Comparison of ENCODE assay signal across 16 mouse cellular contexts in the genomic region with DNA sequence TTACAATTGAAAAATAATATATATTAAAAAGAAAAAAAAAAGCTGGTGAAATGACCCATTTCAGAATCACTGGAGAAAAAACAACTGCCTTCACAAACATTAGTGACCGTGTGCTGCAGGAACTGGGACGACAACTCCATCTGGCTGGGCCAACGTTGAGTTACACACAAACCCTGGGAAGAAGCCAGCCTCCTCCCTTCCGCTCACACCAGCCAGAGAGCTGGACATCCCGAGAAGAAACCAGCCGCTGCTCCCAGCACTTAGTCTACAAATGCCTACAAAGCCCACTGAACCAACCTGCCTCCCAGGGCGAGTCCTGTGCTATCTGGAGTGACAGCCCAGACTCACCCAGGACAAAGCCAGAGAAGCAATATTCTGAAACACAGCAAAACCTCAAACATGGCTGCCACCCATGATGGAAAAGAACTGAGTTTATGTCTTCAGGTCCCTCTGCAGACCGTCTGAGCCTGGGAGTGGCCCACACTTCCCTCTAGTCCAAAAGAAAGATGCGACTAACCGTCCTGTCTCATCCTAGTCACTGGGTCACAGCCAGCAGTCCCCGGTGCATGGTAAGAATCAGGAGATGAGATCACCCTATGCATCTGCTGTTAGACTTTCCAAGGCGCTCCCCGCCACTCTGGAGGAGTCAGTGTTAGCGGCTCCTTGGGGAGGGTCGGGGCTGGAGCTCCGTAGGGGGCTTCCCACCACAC. TPM values are rescaled to one million over a fixed set of nuclear protein-coding genes. Genes with fewer than 3 reads are reported as not detected.
DNase-seq lines count a peak whose midpoint lies in the region; ATAC-seq and TF ChIP-seq lines count a peak whose summit lies in the region.
"Had no signal": no experiment of that assay in that cellular context is flagged by ENCODE, and none has a peak within 500 bp of the region (broad histone marks: within the 10 kb centered on the region; RNA-seq: fewer than 3 reads in every experiment).

No protein-coding gene starts in this region.

- TF ChIP-seq POLR2A in heart, adult 2 months (IDR thresholded peaks at IDR 0.05; ENCODE audit: insufficient read depth, low read depth, low read length), result peak; percentile 72

- H3K4me1 ChIP-seq in heart, adult 2 months (ENCODE audit: control insufficient read depth, insufficient read depth, low read length), result peaks cover 13% of the 10 kb centered on the region
- peaks cover 15% of the 10 kb centered on the region for H3K4me1 ChIP-seq in heart, embryonic 11.5 days (ENCODE audit: control insufficient read depth, insufficient read depth, low read length)
- H3K4me1 ChIP-seq in forebrain, embryonic 10.5 days, result peaks cover 15% of the 10 kb centered on the region; the same call in 1 of the 2 replicates
- H3K4me1 ChIP-seq: limb, embryonic 13.5 days had no signal

- H3K79me2 ChIP-seq in heart, adult 2 months (replicated peaks; ENCODE audit: control insufficient read depth, insufficient read depth, low read length), result peaks cover 2% of the 10 kb centered on the region; the same call in 1 of the 2 replicates

- H3K9ac ChIP-seq in heart, adult 2 months (ENCODE audit: low read depth, low read length), result peak overlapping the region; percentile 27
- H3K9ac ChIP-seq in heart, embryonic 11.5 days (ENCODE audit: low read depth, low read length), result no peak overlapping the region
- H3K9ac ChIP-seq: hindbrain, embryonic 14.5 days; limb, embryonic 13.5 days had no signal

- no peaks in the 10 kb centered on the region for H3K36me3 ChIP-seq in heart, adult 2 months (ENCODE audit: control insufficient read depth, insufficient read depth, low read length)
- H3K36me3 ChIP-seq in heart, embryonic 11.5 days (ENCODE audit: control insufficient read depth, insufficient read depth, low read length), result peaks cover 2% of the 10 kb centered on the region
- peaks cover 54% of the 10 kb centered on the region for H3K36me3 ChIP-seq in forebrain, embryonic 10.5 days (replicated peaks)

- TF ChIP-seq CTCF in heart, adult 2 months (IDR thresholded peaks at IDR 0.05), result no peak

- no peaks in the 10 kb centered on the region for H3K9me3 ChIP-seq in heart, embryonic 11.5 days (replicated peaks; ENCODE audit: control insufficient read depth, low read length)
- no peaks in the 10 kb centered on the region for H3K9me3 ChIP-seq in forebrain, embryonic 10.5 days
- H3K9me3 ChIP-seq: embryonic facial prominence, embryonic 10.5 days; limb, embryonic 13.5 days; megakaryocyte, embryonic 14.5 days had no signal

- peak; percentile 78 for DNase-seq in heart, adult 2 months
- peak; percentile 25 for DNase-seq in Muller cell, postnatal 12 days (ENCODE audit: inconsistent ontology term)
- peak; percentile 61 to 72 for DNase-seq in cerebellum, postnatal 25 days
- peak; percentile 54 for DNase-seq in heart, postnatal 25 days (ENCODE audit: low spot score)
- DNase-seq in forebrain, embryonic 10.5 days (ENCODE audit: extremely low spot score, low spot score), result no peak
- DNase-seq in neural tube, embryonic 10.5 days (ENCODE audit: extremely low spot score, low spot score), result no peak
- DNase-seq in B cell, adult 2 months, result no peak
- DNase-seq: thymus, postnatal 14 days had no signal

- H3K27me3 ChIP-seq in heart, adult 2 months (ENCODE audit: control insufficient read depth, insufficient read depth, low read length), result no peaks in the 10 kb centered on the region
- H3K27me3 ChIP-seq in heart, embryonic 11.5 days (ENCODE audit: control insufficient read depth, insufficient read depth, low read length), result no peaks in the 10 kb centered on the region
- no peaks in the 10 kb centered on the region for H3K27me3 ChIP-seq in forebrain, embryonic 10.5 days (ENCODE audit: poor library complexity, severe bottlenecking)
- H3K27me3 ChIP-seq: limb, embryonic 13.5 days; megakaryocyte, embryonic 14.5 days had no signal

- 0 out of 2 replicates have a peak, but pooled peaks have one; percentile 40 for TF ChIP-seq EP300 in heart, adult 2 months (IDR thresholded peaks at IDR 0.05; ENCODE audit: insufficient read depth, low read depth, low read length)

- peak overlapping the region; percentile 88 for H3K27ac ChIP-seq in heart, adult 2 months
- no peak overlapping the region for H3K27ac ChIP-seq in heart, embryonic 11.5 days (ENCODE audit: low read depth, low read length)
- no peak overlapping the region for H3K27ac ChIP-seq in forebrain, embryonic 10.5 days
- H3K27ac ChIP-seq: embryonic facial prominence, embryonic 10.5 days; hindbrain, embryonic 14.5 days; limb, embryonic 13.5 days had no signal

- intact Hi-C loops in heart, adult 2 months (cut with DNase I), result no loop called here
- intact Hi-C loops in heart, postnatal 25 days (cut with DNase I), result no loop called here

- no peak for ATAC-seq in heart, embryonic 11.5 days (replicated peaks; ENCODE audit: insufficient number of reproducible peaks, low FRiP score, low TSS enrichment)
- ATAC-seq: activated CD4-positive, CD25-positive, alpha-beta regulatory T cell, adult 4 months; forebrain, embryonic 16.5 days had no signal

- H3K4me3 ChIP-seq in heart, adult 2 months, result peak overlapping the region; percentile 6; the same call in 1 of the 2 replicates
- no peak overlapping the region for H3K4me3 ChIP-seq in heart, embryonic 11.5 days (ENCODE audit: low read depth, low read length)
- H3K4me3 ChIP-seq in forebrain, embryonic 10.5 days, result no peak overlapping the region
- H3K4me3 ChIP-seq: embryonic facial prominence, embryonic 10.5 days; limb, embryonic 13.5 days; megakaryocyte, embryonic 14.5 days had no signal

- WGBS in heart, adult 2 months, result 46% methylated on average over 16 of the region's 16 CpGs
- WGBS in heart, embryonic 11.5 days (ENCODE audit: insufficient replicate concordance), result 82% methylated on average over 16 of the region's 16 CpGs
- 93% methylated on average over 16 of the region's 16 CpGs for WGBS in forebrain, embryonic 10.5 days

- H3K4me2 ChIP-seq in heart, embryonic 11.5 days, result no peak overlapping the region
- H3K4me2 ChIP-seq: hindbrain, embryonic 14.5 days; limb, embryonic 13.5 days had no signal

RNA-seq across cellular contexts. Expression of a gene that starts 16.8 kb away (rescaled TPM):
- 100 to 1,000 TPM in 1 of 2 experiments, 10 to 100 TPM in 1; 96.7 to 124 TPM for total RNA-seq in heart, adult 2 months (2021)
- polyA plus RNA-seq in heart, adult 2 months (2012; rRNA removed), result 74.4 and 106 TPM in 2 replicates
- polyA plus RNA-seq in heart, embryonic 11.5 days (2014; fragmentation: Nextera tagmentation; extraction: Ambion mirVana), result 9.5 and 9.7 TPM in 2 replicates
- 100 to 1,000 TPM in 1 of 2 experiments, 10 to 100 TPM in 1; 93.0 to 105 TPM for total RNA-seq in heart, postnatal 25 days (2021)
- 13.1 and 14.8 TPM in 2 replicates for polyA plus RNA-seq in forebrain, embryonic 10.5 days (2016; fragmentation: Nextera tagmentation; extraction: Ambion mirVana)

RNA-seq across cellular contexts. Expression of a gene that starts 17.7 kb away (rescaled TPM):
- not detected for total RNA-seq in heart, adult 2 months (2021)
- polyA plus RNA-seq in heart, adult 2 months (2012; rRNA removed), result 0.41 TPM in 1 of 2 replicates, not detected in the other
- polyA plus RNA-seq in heart, embryonic 11.5 days (2014; fragmentation: Nextera tagmentation; extraction: Ambion mirVana), result 0.24 TPM in 1 of 2 replicates, not detected in the other
- not detected for total RNA-seq in heart, postnatal 25 days (2021)
- polyA plus RNA-seq in forebrain, embryonic 10.5 days (2016; fragmentation: Nextera tagmentation; extraction: Ambion mirVana), result not detected in 2 replicates
- polyA plus RNA-seq: activated CD4-positive, CD25-positive, alpha-beta regulatory T cell, adult 4 months; embryonic facial prominence, embryonic 10.5 days; forebrain, embryonic 16.5 days; hindbrain, embryonic 14.5 days; limb, embryonic 13.5 days; neural tube, embryonic 11.5 days had no signal

RNA-seq across cellular contexts. Expression of a gene that starts 28.4 kb away (rescaled TPM):
- total RNA-seq in heart, adult 2 months (2021), result 100 to 1,000 TPM; 235 to 277 TPM
- polyA plus RNA-seq in heart, adult 2 months (2012; rRNA removed), result 129 and 131 TPM in 2 replicates
- polyA plus RNA-seq in heart, embryonic 11.5 days (2014; fragmentation: Nextera tagmentation; extraction: Ambion mirVana), result 186 and 199 TPM in 2 replicates
- 100 to 1,000 TPM; 231 to 247 TPM for total RNA-seq in heart, postnatal 25 days (2021)
- 175 TPM in 2 replicates for polyA plus RNA-seq in forebrain, embryonic 10.5 days (2016; fragmentation: Nextera tagmentation; extraction: Ambion mirVana)

Comparison
In these comparisons a context has a peak if more than half of its experiments do, and no peak if none do; other contexts are left out.
1. DNase-seq: peak in heart, adult 2 months (2 of 2), Muller cell, postnatal 12 days (single experiment), cerebellum, postnatal 25 days (2 of 2) and heart, postnatal 25 days (single experiment); none in forebrain, embryonic 10.5 days (single experiment), neural tube, embryonic 10.5 days (single experiment) and B cell, adult 2 months (0 of 2).